Mouse (Mus musculus) limb, embryonic 11.5 days (tissue): Measurements from ENCODE around the gene Eif4e2. TPM values are rescaled to one million over a fixed set of nuclear protein-coding genes. Genes with fewer than 3 reads are reported as not detected.

Source experiments
- ATAC-seq: fragments of 200-750 bp; cut with Nextera tagmentation; 2 replicates; pipeline ENCODE4 v1.8.0; 2017; ENCODE audit warnings: low read depth; ENCODE audit not compliant: insufficient number of reproducible peaks, low FRiP score, low TSS enrichment
- DNase-seq: peaks from one replicate; pipeline ENCODE4 v3.0.0-alpha.2; 2015; ENCODE audit warnings: low spot score
- H3K27ac ChIP-seq: fragments of 300-500 bp; sonication (generic); replicated peaks from 2 replicates; pipeline ENCODE4 v1.5.1; 2014; ENCODE audit warnings: low read depth, mild to moderate bottlenecking, low read length
- H3K27me3 ChIP-seq: fragments of 300-500 bp; sonication (generic); 2 replicates; pipeline ENCODE4 v1.6.1; 2014; ENCODE audit warnings: mild to moderate bottlenecking, low read length, mixed read lengths; ENCODE audit not compliant: control insufficient read depth, insufficient read depth
- H3K36me3 ChIP-seq: fragments of 300-500 bp; sonication (generic); 2 replicates; pipeline ENCODE4 v1.6.1; 2014; ENCODE audit warnings: mild to moderate bottlenecking, low read length, moderate library complexity, mixed read lengths; ENCODE audit not compliant: control insufficient read depth, insufficient read depth
- H3K4me1 ChIP-seq: fragments of 300-500 bp; sonication (generic); 2 replicates; pipeline ENCODE4 v1.6.1; 2014; ENCODE audit warnings: low read length, mixed read lengths; ENCODE audit not compliant: control insufficient read depth, insufficient read depth
- H3K4me2 ChIP-seq: fragments of 300-500 bp; sonication (generic); 2 replicates; pipeline ENCODE4 v1.6.1; 2014; ENCODE audit warnings: low read depth, mild to moderate bottlenecking, moderate library complexity; ENCODE audit not compliant: severe bottlenecking
- H3K4me3 ChIP-seq: fragments of 300-500 bp; sonication (generic); 2 replicates; pipeline ENCODE4 v1.5.1; 2014; ENCODE audit warnings: low read depth, low read length
- H3K9ac ChIP-seq: fragments of 300-500 bp; sonication (generic); 2 replicates; pipeline ENCODE4 v1.6.1; 2014; ENCODE audit warnings: mild to moderate bottlenecking, low read length
- H3K9me3 ChIP-seq: fragments of 300-500 bp; sonication (generic); 2 replicates; pipeline ENCODE4 v1.6.1; 2016; ENCODE audit warnings: low read length; ENCODE audit not compliant: control insufficient read depth
- WGBS: fragments of 180-500 bp; shearing (Covaris S2); extraction: QIAGEN DNeasy Blood & Tissue Kit; methylation state at CpG from one replicate; pipeline ENCODE4 v1.1.7; 2014; 5-methylcytosine and 5-hydroxymethylcytosine counted together
- polyA plus RNA-seq: library from polyadenylated mRNA; unstranded; fragments of >200 nt; fragmentation: Nextera tagmentation; extraction: Ambion mirVana; gene quantifications from 2 replicates; pipeline ENCODE4 v1.2.1, GENCODE M21; 2014

The Eif4e2 gene
- polyA plus RNA-seq, 1 experiment from 2014 or later: 140 TPM

- Histone ChIP-seq H3K27ac (no peak overlapping the region), H3K4me2 (no peak overlapping the region), H3K4me3 (no peak overlapping the region), H3K27me3 (no peaks in the 10 kb centered on the region), H3K36me3 (peaks cover 24% of the 10 kb centered on the region; the same call in 1 of the 2 replicates), H3K9me3 (no peaks in the 10 kb centered on the region), H3K9ac (no peak overlapping the region), H3K4me1 (no peaks in the 10 kb centered on the region)
- ATAC-seq: no peak
- DNase-seq: no peak
- WGBS: 89% methylated on average over 5 of the region's 5 CpGs
Measured at GRCm38 (mm10) chr1:87230606-87231005, 16.9 kb downstream of the Eif4e2 start.

GRCm38 (mm10) chr1:87232197-87232596, 18.5 kb downstream of the Eif4e2 start:
- no peak overlapping the region for H3K9ac ChIP-seq
- no peaks in the 10 kb centered on the region for H3K4me1 ChIP-seq
- no peak overlapping the region for H3K4me3 ChIP-seq
- no peaks in the 10 kb centered on the region for H3K27me3 ChIP-seq
- H3K27ac ChIP-seq: no peak overlapping the region
- no peak overlapping the region for H3K4me2 ChIP-seq
- no peak for ATAC-seq
- DNase-seq: no peak
- WGBS: 80% methylated on average over 7 of the region's 7 CpGs
- no peaks in the 10 kb centered on the region for H3K9me3 ChIP-seq
- peaks cover 14% of the 10 kb centered on the region; the same call in 1 of the 2 replicates for H3K36me3 ChIP-seq

GRCm38 (mm10) chr1:87239056-87239455, 25.3 kb downstream of the Eif4e2 start:
- WGBS: 75% methylated on average over 8 of the region's 8 CpGs
- no peak for ATAC-seq

GRCm38 (mm10) chr1:87243021-87243420, 29.3 kb downstream of the Eif4e2 start:
- 84% methylated on average over 8 of the region's 8 CpGs for WGBS
- no peak for ATAC-seq
- no peak overlapping the region for H3K4me3 ChIP-seq

More at GRCm38 (mm10) chr1:87239056-87239455, 25.3 kb downstream of the Eif4e2 start:
- H3K4me2 ChIP-seq: no peak overlapping the region
- no peaks in the 10 kb centered on the region for H3K9me3 ChIP-seq
- no peak overlapping the region for H3K4me3 ChIP-seq
- peaks cover 7% of the 10 kb centered on the region; the same call in 1 of the 2 replicates for H3K36me3 ChIP-seq
- no peak for DNase-seq
- H3K27me3 ChIP-seq: no peaks in the 10 kb centered on the region
- no peaks in the 10 kb centered on the region for H3K4me1 ChIP-seq
- H3K9ac ChIP-seq: no peak overlapping the region
- no peak overlapping the region for H3K27ac ChIP-seq

GRCm38 (mm10) chr1:87245430-87245829, 31.7 kb downstream of the Eif4e2 start:
- H3K36me3 ChIP-seq: no peaks in the 10 kb centered on the region
- no peaks in the 10 kb centered on the region for H3K4me1 ChIP-seq
- 51% methylated on average over 1 of the region's 1 CpGs for WGBS

More at GRCm38 (mm10) chr1:87243021-87243420, 29.3 kb downstream of the Eif4e2 start:
- Histone ChIP-seq H3K9me3 (no peaks in the 10 kb centered on the region), H3K4me2 (no peak overlapping the region), H3K27me3 (no peaks in the 10 kb centered on the region), H3K9ac (no peak overlapping the region), H3K36me3 (peaks cover 7% of the 10 kb centered on the region; the same call in 1 of the 2 replicates), H3K4me1 (no peaks in the 10 kb centered on the region), H3K27ac (no peak overlapping the region)
- DNase-seq: no peak

GRCm38 (mm10) chr1:87245929-87246815, 32.5 kb downstream of the Eif4e2 start:
- H3K9me3 ChIP-seq: no peaks in the 10 kb centered on the region
- no peaks in the 10 kb centered on the region for H3K36me3 ChIP-seq
- no peak overlapping the region for H3K4me3 ChIP-seq
- no peak overlapping the region for H3K4me2 ChIP-seq
- peak; percentile 84 for ATAC-seq
- peak; percentile 94 for DNase-seq
- H3K9ac ChIP-seq: no peak overlapping the region
- no peaks in the 10 kb centered on the region for H3K4me1 ChIP-seq
- no peak overlapping the region for H3K27ac ChIP-seq
- no peaks in the 10 kb centered on the region for H3K27me3 ChIP-seq
- WGBS: 25% methylated on average over 22 of the region's 22 CpGs

More at GRCm38 (mm10) chr1:87245430-87245829, 31.7 kb downstream of the Eif4e2 start:
- Histone ChIP-seq H3K9ac (no peak overlapping the region), H3K4me3 (no peak overlapping the region), H3K27me3 (no peaks in the 10 kb centered on the region), H3K4me2 (no peak overlapping the region), H3K27ac (no peak overlapping the region), H3K9me3 (no peaks in the 10 kb centered on the region)
- no peak for DNase-seq
- ATAC-seq: no peak

- Histone ChIP-seq H3K4me2 (no peak overlapping the region), H3K4me1 (no peaks in the 10 kb centered on the region), H3K27ac (no peak overlapping the region), H3K9me3 (no peaks in the 10 kb centered on the region), H3K4me3 (no peak overlapping the region), H3K36me3 (no peaks in the 10 kb centered on the region), H3K9ac (no peak overlapping the region), H3K27me3 (no peaks in the 10 kb centered on the region)
- DNase-seq: no peak
- no peak for ATAC-seq
- 71% methylated on average over 5 of the region's 5 CpGs for WGBS
Measured at GRCm38 (mm10) chr1:87252040-87252609, 38.4 kb downstream of the Eif4e2 start.

GRCm38 (mm10) chr1:87255173-87255572, 41.5 kb downstream of the Eif4e2 start:
- no peak overlapping the region for H3K4me3 ChIP-seq
- 0 out of 2 replicates have a peak, but pooled peaks cover 5% of the 10 kb centered on the region for H3K27me3 ChIP-seq
- H3K4me1 ChIP-seq: 0 out of 2 replicates have a peak, but pooled peaks cover 3% of the 10 kb centered on the region
- no peaks in the 10 kb centered on the region for H3K9me3 ChIP-seq
- H3K27ac ChIP-seq: no peak overlapping the region
- whole genome bisulfite sequencing: 58% methylated on average over 4 of the region's 4 CpGs
- ATAC-seq (no peak), DNase-seq (no peak)
- H3K4me2 ChIP-seq: no peak overlapping the region
- no peaks in the 10 kb centered on the region for H3K36me3 ChIP-seq
- no peak overlapping the region for H3K9ac ChIP-seq
